Mouse (Mus musculus): ENCODE results near the gene Clcn1. TPM values are rescaled to one million over a fixed set of nuclear protein-coding genes. Genes with fewer than 3 reads are reported as not detected.

The Clcn1 gene
- polyA plus RNA-seq (2017; shearing (Covaris generic)): under 1 TPM; 0.31 to 0.81 TPM

GRCm38 (mm10) chr6:42286448-42286847, at the start of gene Clcn1:
Gene Clcn1, plus strand, starts transcription at chr6:42286685.

GRCm38 (mm10) chr6:42245711-42246353, 40.7 kb upstream of the Clcn1 start, which contains the start of gene Gstk1:
Gene Gstk1, plus strand, starts transcription at chr6:42245935.

GRCm38 (mm10) chr6:42261524-42262170, 24.8 kb upstream of the Clcn1 start, which contains the start of gene Tmem139:
Gene Tmem139, plus strand, starts transcription at chr6:42261970.

GRCm38 (mm10) chr6:42264626-42265312, 21.7 kb upstream of the Clcn1 start, which contains the start of gene Casp2:
Gene Casp2, plus strand, starts transcription at chr6:42264985.

GRCm38 (mm10) chr6:42324482-42325267, 38.2 kb downstream of the Clcn1 start, which contains the start of gene Fam131b:
Gene Fam131b, minus strand, starts transcription at chr6:42324643.

GRCm38 (mm10) chr6:42349426-42350020, 63.0 kb downstream of the Clcn1 start, which contains the start of gene Zyx:
Gene Zyx, plus strand, starts transcription at chr6:42349630.

Other genes with a start within 250 kb of the Clcn1 start
- gene Sva, start 248.3 kb upstream of the Clcn1 start, polyA plus RNA-seq (2017; shearing (Covaris generic)): not detected
- gene Tas2r139, start 145.7 kb upstream of the Clcn1 start, polyA plus RNA-seq (2017; shearing (Covaris generic)): under 1 TPM; 0.55 to 0.89 TPM
- not detected for gene Tas2r144, start 71.4 kb upstream of the Clcn1 start, polyA plus RNA-seq (2017; shearing (Covaris generic))
- gene Gstk1, start 40.8 kb upstream of the Clcn1 start, polyA plus RNA-seq (2017; shearing (Covaris generic)): 10 to 100 TPM in 1 of 2 experiments, 1 to 10 TPM in 1; 8.7 to 12.3 TPM
- gene Tmem139, start 24.7 kb upstream of the Clcn1 start, polyA plus RNA-seq (2017; shearing (Covaris generic)): under 1 TPM in 1 of 2 experiments, not detected in 1; 0.23 TPM
- 10 to 100 TPM; 63.1 to 67.8 TPM for gene Casp2, start 21.7 kb upstream of the Clcn1 start, polyA plus RNA-seq (2017; shearing (Covaris generic))
- under 1 TPM in 1 of 2 experiments, not detected in 1; 0.08 TPM for gene Fam131b, start 38.0 kb downstream of the Clcn1 start, polyA plus RNA-seq (2017; shearing (Covaris generic))
- 100 to 1,000 TPM; 169 to 203 TPM for gene Zyx, start 62.9 kb downstream of the Clcn1 start, polyA plus RNA-seq (2017; shearing (Covaris generic))
- gene Epha1, start 86.6 kb downstream of the Clcn1 start, polyA plus RNA-seq (2017; shearing (Covaris generic)): under 1 TPM; 0.34 to 0.49 TPM
- gene Tas2r143, start 113.6 kb downstream of the Clcn1 start, polyA plus RNA-seq (2017; shearing (Covaris generic)): not detected
- not detected for gene Tas2r135, start 118.7 kb downstream of the Clcn1 start, polyA plus RNA-seq (2017; shearing (Covaris generic))
- 1 to 10 TPM in 1 of 2 experiments, not detected in 1; 4.6 TPM for gene Tas2r126, start 147.8 kb downstream of the Clcn1 start, polyA plus RNA-seq (2017; shearing (Covaris generic))
- not detected for gene Olfr458, start 178.5 kb downstream of the Clcn1 start, polyA plus RNA-seq (2017; shearing (Covaris generic))
- gene Olfr457, start 189.7 kb downstream of the Clcn1 start, polyA plus RNA-seq (2017; shearing (Covaris generic)): under 1 TPM; 0.04 to 0.42 TPM
- 1 to 10 TPM in 1 of 2 experiments, under 1 TPM in 1; 0.24 to 1.7 TPM for gene Olfr456, start 200.5 kb downstream of the Clcn1 start, polyA plus RNA-seq (2017; shearing (Covaris generic))